Mouse (Mus musculus): ENCODE results near the gene Nbr1. TPM values are rescaled to one million over a fixed set of nuclear protein-coding genes. Genes with fewer than 3 reads are reported as not detected.

Nbr1 gene
- polyA plus RNA-seq, 1 experiment from 2014 or later: 34.5 TPM

DNA sequence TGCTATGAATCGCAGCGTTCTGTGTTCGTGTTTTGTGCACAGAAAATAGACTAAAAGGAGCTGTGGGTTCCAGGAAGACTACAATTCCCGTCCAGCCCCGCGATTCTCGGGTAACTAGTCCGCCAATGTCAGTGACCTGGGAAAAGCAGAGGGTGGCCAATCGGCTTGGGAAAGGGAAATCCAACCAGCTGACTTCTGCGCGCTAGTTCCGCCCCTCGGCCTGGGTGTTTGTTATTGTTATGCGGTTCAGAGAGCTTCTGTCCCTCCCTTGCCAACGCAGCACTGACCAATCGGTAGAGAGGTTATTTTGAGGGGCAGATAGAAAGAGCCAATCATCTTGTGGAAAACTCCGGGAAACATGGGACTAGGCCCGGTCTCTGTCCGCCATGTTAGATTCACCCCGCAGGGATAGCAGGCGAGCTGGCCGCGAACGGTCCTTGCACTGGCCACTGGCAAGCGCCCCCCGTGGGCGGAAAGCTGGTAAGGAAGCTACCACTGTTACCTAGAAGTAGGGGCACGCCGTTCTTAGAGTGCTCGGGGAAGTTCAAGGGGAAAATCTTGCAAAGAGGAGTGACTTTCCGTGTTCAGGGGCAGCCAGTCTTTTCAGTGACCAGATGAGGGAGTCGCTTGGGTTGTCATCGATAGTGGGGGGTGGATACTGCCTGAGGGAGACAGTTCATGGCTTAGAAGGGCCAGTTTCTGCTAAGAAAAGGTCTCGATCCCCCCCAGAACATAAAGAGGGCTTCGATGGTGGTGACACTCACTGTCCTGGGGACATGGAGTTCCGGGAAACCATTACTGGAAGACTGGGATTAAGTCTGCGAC is 739 bp downstream of the Nbr1 start:
- H3K4me2 ChIP-seq (replicated peaks; ENCODE audit: low read depth): peak overlapping the region; percentile 72
- peak overlapping the region; percentile 98 for H3K27ac ChIP-seq (replicated peaks)
- H3K9ac ChIP-seq (ENCODE audit: low read length): peak overlapping the region; percentile 94
- peak overlapping the region; percentile 84 for H3K4me3 ChIP-seq (ENCODE audit: low read depth, low read length)
- TF ChIP-seq EP300 (optimal IDR thresholded peaks at IDR 0.05): no peak
- TF ChIP-seq CTCF (IDR thresholded peaks at IDR 0.05; ENCODE audit: low read depth): peak; percentile 59
- WGBS: under 1% methylated on average over 37 of the region's 37 CpGs
- H3K4me1 ChIP-seq (replicated peaks; ENCODE audit: control insufficient read depth, insufficient read depth): peaks cover 3% of the 10 kb centered on the region; the same call in 1 of the 2 replicates
- H3K9me3 ChIP-seq (ENCODE audit: control insufficient read depth, low read length): no peaks in the 10 kb centered on the region
- peaks cover 12% of the 10 kb centered on the region; the same call in 1 of the 2 replicates for H3K36me3 ChIP-seq (ENCODE audit: control insufficient read depth, insufficient read depth, low read length)
- ATAC-seq (ENCODE audit: low FRiP score, low TSS enrichment): peak; percentile 97
- H3K27me3 ChIP-seq (ENCODE audit: control insufficient read depth, insufficient read depth, low read length): no peaks in the 10 kb centered on the region
- DNase-seq (ENCODE audit: low spot score): peak; percentile 97

DNA sequence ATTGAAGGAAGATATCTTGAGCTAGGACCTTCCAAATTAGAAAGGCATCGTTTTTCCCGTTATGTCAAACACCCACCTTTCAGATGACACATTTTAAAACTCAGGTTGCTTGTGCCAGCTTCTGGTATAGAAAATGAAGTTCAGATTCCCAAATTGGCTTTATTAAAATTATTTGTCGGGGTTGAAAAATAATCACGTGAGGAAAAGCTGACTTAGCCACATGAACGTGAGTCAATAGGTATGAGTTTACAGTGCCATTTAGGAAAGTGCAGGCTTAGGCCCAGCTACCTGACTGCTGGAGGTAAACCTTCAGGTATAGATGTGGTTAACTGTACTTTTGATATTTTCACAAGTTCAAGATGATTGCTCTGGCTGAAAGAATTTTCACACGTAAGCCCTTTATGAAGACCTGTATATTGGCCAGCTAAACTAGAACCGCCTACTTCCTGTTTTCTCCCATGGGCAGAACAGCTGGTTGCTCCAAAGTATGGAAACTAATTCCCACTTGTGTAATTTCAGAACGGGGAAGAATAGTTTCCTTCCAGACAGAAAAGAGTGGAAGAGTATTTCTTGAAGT is 1.5 kb downstream of the Nbr1 start:
- peaks cover 14% of the 10 kb centered on the region for H3K36me3 ChIP-seq (ENCODE audit: control insufficient read depth, insufficient read depth, low read length)
- ATAC-seq (ENCODE audit: low FRiP score, low TSS enrichment) (no peak), DNase-seq (ENCODE audit: low spot score) (no peak)
- H3K4me1 ChIP-seq (replicated peaks; ENCODE audit: control insufficient read depth, insufficient read depth): peaks cover 3% of the 10 kb centered on the region; the same call in 1 of the 2 replicates
- WGBS: 10% methylated on average over 8 of the region's 8 CpGs
- H3K9ac ChIP-seq (ENCODE audit: low read length): peak overlapping the region; percentile 94
- peak overlapping the region; percentile 72 for H3K4me2 ChIP-seq (replicated peaks; ENCODE audit: low read depth)
- no peaks in the 10 kb centered on the region for H3K27me3 ChIP-seq (ENCODE audit: control insufficient read depth, insufficient read depth, low read length)
- no peaks in the 10 kb centered on the region for H3K9me3 ChIP-seq (ENCODE audit: control insufficient read depth, low read length)
- H3K27ac ChIP-seq (replicated peaks): peak overlapping the region; percentile 98
- peak overlapping the region; percentile 84 for H3K4me3 ChIP-seq (ENCODE audit: low read depth, low read length)
- TF ChIP-seq EP300 (optimal IDR thresholded peaks at IDR 0.05): no peak
- TF ChIP-seq CTCF (IDR thresholded peaks at IDR 0.05; ENCODE audit: low read depth): no peak

DNA sequence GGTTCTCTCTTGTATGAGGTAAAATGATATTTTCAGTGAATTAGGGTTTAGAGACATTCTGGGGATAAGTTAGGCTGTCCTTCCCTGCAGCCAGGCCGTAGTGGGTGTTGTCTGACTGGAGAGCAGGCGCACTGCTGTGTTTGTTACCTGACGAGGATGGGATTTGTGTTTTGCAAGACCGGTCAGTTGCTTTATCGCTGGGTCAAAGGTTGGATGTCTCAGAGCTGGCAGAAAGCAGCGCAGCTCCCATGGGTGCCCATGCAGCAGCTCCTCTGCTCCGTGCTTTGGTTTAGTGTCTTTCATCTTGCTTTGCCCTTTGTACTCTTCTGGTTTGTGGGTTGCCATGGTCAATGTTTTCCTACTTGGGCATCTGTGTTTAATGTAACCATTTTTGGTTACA is 4.6 kb downstream of the Nbr1 start:
- Histone ChIP-seq H3K4me1 (replicated peaks; ENCODE audit: control insufficient read depth, insufficient read depth) (peaks cover 3% of the 10 kb centered on the region; the same call in 1 of the 2 replicates), H3K9ac (ENCODE audit: low read length) (no peak overlapping the region), H3K4me3 (ENCODE audit: low read depth, low read length) (no peak overlapping the region), H3K27ac (replicated peaks) (no peak overlapping the region), H3K4me2 (replicated peaks; ENCODE audit: low read depth) (no peak overlapping the region), H3K27me3 (ENCODE audit: control insufficient read depth, insufficient read depth, low read length) (no peaks in the 10 kb centered on the region), H3K36me3 (ENCODE audit: control insufficient read depth, insufficient read depth, low read length) (peaks cover 28% of the 10 kb centered on the region), H3K9me3 (ENCODE audit: control insufficient read depth, low read length) (no peaks in the 10 kb centered on the region)
- DNase-seq (ENCODE audit: low spot score) (peak; percentile 26), ATAC-seq (ENCODE audit: low FRiP score, low TSS enrichment) (no peak)
- 90% methylated on average over 7 of the region's 7 CpGs for WGBS
- TF ChIP-seq CTCF (IDR thresholded peaks at IDR 0.05; ENCODE audit: low read depth): no peak
- TF ChIP-seq EP300 (optimal IDR thresholded peaks at IDR 0.05): no peak

- peaks cover 3% of the 10 kb centered on the region; the same call in 1 of the 2 replicates for H3K4me1 ChIP-seq (replicated peaks; ENCODE audit: control insufficient read depth, insufficient read depth)
- no peak overlapping the region for H3K27ac ChIP-seq (replicated peaks)
- no peak overlapping the region for H3K4me2 ChIP-seq (replicated peaks; ENCODE audit: low read depth)
- ATAC-seq (ENCODE audit: low FRiP score, low TSS enrichment) (no peak), DNase-seq (ENCODE audit: low spot score) (no peak)
- no peaks in the 10 kb centered on the region for H3K9me3 ChIP-seq (ENCODE audit: control insufficient read depth, low read length)
- peaks cover 29% of the 10 kb centered on the region for H3K36me3 ChIP-seq (ENCODE audit: control insufficient read depth, insufficient read depth, low read length)
- no peak for TF ChIP-seq EP300 (optimal IDR thresholded peaks at IDR 0.05)
- TF ChIP-seq CTCF (IDR thresholded peaks at IDR 0.05; ENCODE audit: low read depth): no peak
- WGBS: 65% methylated on average over 2 of the region's 2 CpGs
- H3K9ac ChIP-seq (ENCODE audit: low read length): no peak overlapping the region
- no peaks in the 10 kb centered on the region for H3K27me3 ChIP-seq (ENCODE audit: control insufficient read depth, insufficient read depth, low read length)
- no peak overlapping the region for H3K4me3 ChIP-seq (ENCODE audit: low read depth, low read length)
Observed at GRCm38 (mm10) chr11:101556954-101557353, 5.0 kb downstream of the Nbr1 start.

GRCm38 (mm10) chr11:101562391-101562790 is 10.4 kb downstream of the Nbr1 start:
- Histone ChIP-seq H3K27me3 (ENCODE audit: control insufficient read depth, insufficient read depth, low read length) (no peaks in the 10 kb centered on the region), H3K9ac (ENCODE audit: low read length) (no peak overlapping the region), H3K36me3 (ENCODE audit: control insufficient read depth, insufficient read depth, low read length) (peaks cover 39% of the 10 kb centered on the region), H3K9me3 (ENCODE audit: control insufficient read depth, low read length) (no peaks in the 10 kb centered on the region), H3K4me2 (replicated peaks; ENCODE audit: low read depth) (no peak overlapping the region), H3K27ac (replicated peaks) (no peak overlapping the region), H3K4me1 (replicated peaks; ENCODE audit: control insufficient read depth, insufficient read depth) (no peaks in the 10 kb centered on the region), H3K4me3 (ENCODE audit: low read depth, low read length) (no peak overlapping the region)
- WGBS: 32% methylated on average over 5 of the region's 5 CpGs
- peak; percentile 61 for DNase-seq (ENCODE audit: low spot score)
- ATAC-seq (ENCODE audit: low FRiP score, low TSS enrichment): peak; percentile 72
- TF ChIP-seq EP300 (optimal IDR thresholded peaks at IDR 0.05) (no peak), CTCF (IDR thresholded peaks at IDR 0.05; ENCODE audit: low read depth) (peak; percentile 92)

- H3K36me3 ChIP-seq (ENCODE audit: control insufficient read depth, insufficient read depth, low read length): peaks cover 58% of the 10 kb centered on the region
- WGBS: 77% methylated on average over 3 of the region's 3 CpGs
- no peaks in the 10 kb centered on the region for H3K27me3 ChIP-seq (ENCODE audit: control insufficient read depth, insufficient read depth, low read length)
- DNase-seq (ENCODE audit: low spot score): no peak
- H3K4me3 ChIP-seq (ENCODE audit: low read depth, low read length): no peak overlapping the region
- no peak overlapping the region for H3K4me2 ChIP-seq (replicated peaks; ENCODE audit: low read depth)
- no peaks in the 10 kb centered on the region for H3K4me1 ChIP-seq (replicated peaks; ENCODE audit: control insufficient read depth, insufficient read depth)
- ATAC-seq (ENCODE audit: low FRiP score, low TSS enrichment): no peak
- no peaks in the 10 kb centered on the region for H3K9me3 ChIP-seq (ENCODE audit: control insufficient read depth, low read length)
- H3K27ac ChIP-seq (replicated peaks): no peak overlapping the region
- TF ChIP-seq CTCF (IDR thresholded peaks at IDR 0.05; ENCODE audit: low read depth): no peak
- no peak overlapping the region for H3K9ac ChIP-seq (ENCODE audit: low read length)
Observed at GRCm38 (mm10) chr11:101568421-101568820, 16.5 kb downstream of the Nbr1 start.

Measured in stomach, postnatal 0 days (tissue).